15 mouse cellular contexts compared by ENCODE assay signal in the genomic region with DNA sequence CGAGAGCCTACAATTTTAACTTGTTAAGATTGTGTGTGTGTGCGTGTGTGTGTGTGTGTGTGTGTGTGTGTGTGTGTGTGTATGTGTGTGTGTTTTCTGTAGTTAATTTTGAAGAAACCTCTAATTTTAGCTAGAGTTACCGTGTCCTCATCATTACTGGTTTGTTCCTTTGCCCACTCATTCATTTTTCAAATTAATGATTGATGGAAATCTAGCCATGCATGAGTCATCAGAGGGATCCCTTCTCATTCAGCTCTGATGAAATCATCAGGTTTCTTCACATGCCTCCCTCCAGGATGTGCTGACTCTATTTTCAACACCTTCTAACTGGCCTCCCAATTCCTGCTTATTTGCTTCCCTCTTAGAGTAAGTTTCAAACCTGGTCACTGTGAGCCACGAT.
DNase-seq lines count a peak whose midpoint lies in the region; ATAC-seq and TF ChIP-seq lines count a peak whose summit lies in the region.
"Had no signal": no experiment of that assay in that cellular context is flagged by ENCODE, and none has a peak within 500 bp of the region (broad histone marks: within the 10 kb centered on the region; RNA-seq: fewer than 3 reads in every experiment).

No protein-coding gene starts in this region.

- H3K4me2 ChIP-seq in kidney, embryonic 14.5 days (replicated peaks; ENCODE audit: low read depth, low read length), result no peak overlapping the region
- no peak overlapping the region for H3K4me2 ChIP-seq in intestine, embryonic 15.5 days (replicated peaks)
- H3K4me2 ChIP-seq: hindbrain, embryonic 13.5 days; liver, embryonic 13.5 days had no signal

- TF ChIP-seq POLR2A in kidney, adult 2 months (IDR thresholded peaks at IDR 0.05; ENCODE audit: low read depth, low read length), result no peak

- H3K27ac ChIP-seq in kidney, adult 2 months (ENCODE audit: insufficient read depth, low read depth, low read length), result peak overlapping the region; percentile 50; the same call in 1 of the 2 replicates
- no peak overlapping the region for H3K27ac ChIP-seq in kidney, embryonic 14.5 days (ENCODE audit: low read depth, low read length)
- no peak overlapping the region for H3K27ac ChIP-seq in intestine, embryonic 15.5 days
- H3K27ac ChIP-seq: hindbrain, embryonic 13.5 days; left cerebral cortex, adult 2 months had no signal

- TF ChIP-seq CTCF in kidney, adult 2 months (conservative IDR thresholded peaks at IDR 0.05; ENCODE audit: insufficient read depth, insufficient read length, low read depth, low read length), result no peak

- H3K36me3 ChIP-seq in kidney, adult 2 months (ENCODE audit: control insufficient read depth, insufficient read depth, low read length), result no peaks in the 10 kb centered on the region
- H3K36me3 ChIP-seq in kidney, embryonic 14.5 days (ENCODE audit: control insufficient read depth, insufficient read depth, low read length), result no peaks in the 10 kb centered on the region
- H3K36me3 ChIP-seq in intestine, embryonic 15.5 days, result no peaks in the 10 kb centered on the region
- H3K36me3 ChIP-seq: G1E; hindbrain, embryonic 13.5 days; liver, embryonic 13.5 days had no signal

- peaks cover 24% of the 10 kb centered on the region for H3K4me1 ChIP-seq in kidney, adult 2 months (ENCODE audit: control insufficient read depth, insufficient read depth, low read length)
- 0 out of 2 replicates have a peak, but pooled peaks cover 2% of the 10 kb centered on the region for H3K4me1 ChIP-seq in kidney, embryonic 14.5 days (ENCODE audit: control insufficient read depth, insufficient read depth, low read length)
- no peaks in the 10 kb centered on the region for H3K4me1 ChIP-seq in intestine, embryonic 15.5 days (replicated peaks)
- H3K4me1 ChIP-seq: hindbrain, embryonic 13.5 days had no signal

- ATAC-seq in kidney, embryonic 14.5 days (ENCODE audit: low FRiP score, low TSS enrichment), result no peak
- ATAC-seq in intestine, embryonic 15.5 days, result peak; percentile 79
- ATAC-seq: activated CD4-positive, CD25-positive, alpha-beta regulatory T cell, adult 4 months had no signal

- WGBS in kidney, adult 2 months, result 43% methylated on average over 4 of the region's 4 CpGs
- WGBS in kidney, embryonic 14.5 days, result 76% methylated on average over 4 of the region's 4 CpGs
- WGBS in intestine, embryonic 15.5 days, result 74% methylated on average over 4 of the region's 4 CpGs

- H3K4me3 ChIP-seq in kidney, adult 2 months (ENCODE audit: insufficient read depth, low read depth, low read length), result no peak overlapping the region
- no peak overlapping the region for H3K4me3 ChIP-seq in kidney, embryonic 14.5 days (ENCODE audit: low read length)
- H3K4me3 ChIP-seq in intestine, embryonic 15.5 days (replicated peaks), result no peak overlapping the region
- H3K4me3 ChIP-seq: hindbrain, embryonic 13.5 days; left cerebral cortex, adult 2 months; liver, embryonic 13.5 days had no signal

- H3K27me3 ChIP-seq in kidney, adult 2 months (replicated peaks; ENCODE audit: control insufficient read depth, insufficient read depth, low read length), result no peaks in the 10 kb centered on the region
- H3K27me3 ChIP-seq in kidney, embryonic 14.5 days (ENCODE audit: control insufficient read depth, insufficient read depth, low read length), result no peaks in the 10 kb centered on the region
- H3K27me3 ChIP-seq in intestine, embryonic 15.5 days (replicated peaks), result no peaks in the 10 kb centered on the region
- H3K27me3 ChIP-seq: hindbrain, embryonic 13.5 days; liver, embryonic 13.5 days had no signal

- no peak overlapping the region for H3K9ac ChIP-seq in kidney, embryonic 14.5 days (ENCODE audit: low read depth, low read length)
- H3K9ac ChIP-seq in intestine, embryonic 15.5 days, result no peak overlapping the region
- H3K9ac ChIP-seq: hindbrain, embryonic 13.5 days; liver, embryonic 13.5 days had no signal

- H3K9me3 ChIP-seq in kidney, embryonic 14.5 days (ENCODE audit: control insufficient read depth, low read length), result no peaks in the 10 kb centered on the region
- H3K9me3 ChIP-seq in intestine, embryonic 15.5 days, result no peaks in the 10 kb centered on the region
- H3K9me3 ChIP-seq: G1E; hindbrain, embryonic 13.5 days; liver, embryonic 13.5 days had no signal

- DNase-seq in kidney, adult 2 months, result peak; percentile 79
- peak; percentile 30 for DNase-seq in lung, postnatal 36 days
- DNase-seq in lung, postnatal 14 days, result no peak
- peak; percentile 11 for DNase-seq in yolk sac, embryonic 10.5 days (ENCODE audit: low spot score)
- DNase-seq in right cerebral cortex, adult 2 months (ENCODE audit: low spot score in 2 of 2), result no peak
- DNase-seq in heart, adult 18-20 months, result no peak
- DNase-seq: cerebellum, adult 11-12 months; liver, embryonic 13.5 days; spleen, adult 18-20 months had no signal

Comparison
In these comparisons a context has a peak if more than half of its experiments do, and no peak if none do; other contexts are left out.
1. DNase-seq: peak in kidney, adult 2 months (single experiment), lung, postnatal 36 days (single experiment) and yolk sac, embryonic 10.5 days (single experiment); none in lung, postnatal 14 days (single experiment), right cerebral cortex, adult 2 months (0 of 2) and heart, adult 18-20 months (0 of 2).